In genomic region chr12:45162011-45162410, GRCm38 (mm10) we compare ENCODE assay signal across 10 mouse cellular contexts.
DNase-seq lines count a peak whose midpoint lies in the region; ATAC-seq lines count a peak whose summit lies in the region.
"Had no signal": no experiment of that assay in that cellular context is flagged by ENCODE, and none has a peak within 500 bp of the region (broad histone marks: within the 10 kb centered on the region; RNA-seq: fewer than 3 reads in every experiment).

No protein-coding gene starts in this region.

- peak; percentile 39 for DNase-seq in embryonic facial prominence, embryonic 11.5 days (ENCODE audit: low spot score)
- no peak for DNase-seq in embryonic facial prominence, embryonic 10.5 days (ENCODE audit: low spot score)
- no peak for DNase-seq in neural tube, embryonic 11.5 days (ENCODE audit: low spot score)
- DNase-seq in neural tube, embryonic 10.5 days (ENCODE audit: extremely low spot score, low spot score): no peak
- peak; percentile 45 for DNase-seq in kidney, adult 9 months
- DNase-seq in testis, postnatal 14 days (ENCODE audit: low spot score): no peak
- DNase-seq in thymus, postnatal 36 days: no peak

- H3K4me1 ChIP-seq in embryonic facial prominence, embryonic 11.5 days (ENCODE audit: control insufficient read depth, insufficient read depth, low read length): no peaks in the 10 kb centered on the region
- H3K4me1 ChIP-seq in embryonic facial prominence, embryonic 10.5 days: no peaks in the 10 kb centered on the region
- no peaks in the 10 kb centered on the region for H3K4me1 ChIP-seq in neural tube, embryonic 11.5 days (ENCODE audit: control insufficient read depth, insufficient read depth, low read length)
- H3K4me1 ChIP-seq: liver, embryonic 15.5 days had no signal

- 0 out of 2 replicates have a peak, but pooled peaks have one; percentile 70 for ATAC-seq in embryonic facial prominence, embryonic 11.5 days (replicated peaks; ENCODE audit: insufficient number of reproducible peaks, low FRiP score, low TSS enrichment, low read depth)
- 0 out of 2 replicates have a peak, but pooled peaks have one; percentile 50 for ATAC-seq in neural tube, embryonic 11.5 days (ENCODE audit: insufficient read depth, low FRiP score, low TSS enrichment)
- ATAC-seq in megakaryocyte-erythroid progenitor cell, adult 5-6 weeks (replicated peaks; ENCODE audit: low FRiP score, low TSS enrichment, poor library complexity, severe bottlenecking): peak; percentile 61; the same call in 1 of the 2 replicates

- WGBS in embryonic facial prominence, embryonic 11.5 days: 68% methylated on average over 4 of the region's 4 CpGs
- 70% methylated on average over 4 of the region's 4 CpGs for WGBS in embryonic facial prominence, embryonic 10.5 days
- 74% methylated on average over 4 of the region's 4 CpGs for WGBS in neural tube, embryonic 11.5 days

- H3K4me2 ChIP-seq in embryonic facial prominence, embryonic 11.5 days (ENCODE audit: low read depth, low read length): no peak overlapping the region
- H3K4me2 ChIP-seq in neural tube, embryonic 11.5 days (ENCODE audit: low read depth): no peak overlapping the region
- H3K4me2 ChIP-seq: liver, embryonic 15.5 days had no signal

- H3K36me3 ChIP-seq in embryonic facial prominence, embryonic 11.5 days (replicated peaks; ENCODE audit: control insufficient read depth, insufficient read depth, low read depth, low read length): no peaks in the 10 kb centered on the region
- no peaks in the 10 kb centered on the region for H3K36me3 ChIP-seq in embryonic facial prominence, embryonic 10.5 days (replicated peaks)
- H3K36me3 ChIP-seq in neural tube, embryonic 11.5 days (ENCODE audit: control insufficient read depth, insufficient read depth, low read length): no peaks in the 10 kb centered on the region
- H3K36me3 ChIP-seq: G1E; liver, embryonic 15.5 days had no signal

- H3K27ac ChIP-seq in embryonic facial prominence, embryonic 11.5 days (replicated peaks; ENCODE audit: low read depth, low read length): no peak overlapping the region
- no peak overlapping the region for H3K27ac ChIP-seq in embryonic facial prominence, embryonic 10.5 days (replicated peaks)
- no peak overlapping the region for H3K27ac ChIP-seq in neural tube, embryonic 11.5 days (ENCODE audit: low read depth, low read length)
- H3K27ac ChIP-seq: liver, embryonic 15.5 days had no signal

- H3K4me3 ChIP-seq in embryonic facial prominence, embryonic 11.5 days (ENCODE audit: low read depth, low read length): no peak overlapping the region
- no peak overlapping the region for H3K4me3 ChIP-seq in embryonic facial prominence, embryonic 10.5 days
- no peak overlapping the region for H3K4me3 ChIP-seq in neural tube, embryonic 11.5 days (ENCODE audit: low read depth, low read length)
- H3K4me3 ChIP-seq: liver, embryonic 15.5 days had no signal

- no peaks in the 10 kb centered on the region for H3K27me3 ChIP-seq in embryonic facial prominence, embryonic 11.5 days (ENCODE audit: control insufficient read depth, insufficient read depth, low read length)
- H3K27me3 ChIP-seq in embryonic facial prominence, embryonic 10.5 days (replicated peaks; ENCODE audit: low read depth, poor library complexity, severe bottlenecking): no peaks in the 10 kb centered on the region
- no peaks in the 10 kb centered on the region for H3K27me3 ChIP-seq in neural tube, embryonic 11.5 days (ENCODE audit: control insufficient read depth, insufficient read depth, low read length)
- H3K27me3 ChIP-seq: liver, embryonic 15.5 days had no signal

- H3K9me3 ChIP-seq in embryonic facial prominence, embryonic 11.5 days (replicated peaks; ENCODE audit: control insufficient read depth, low read length): no peaks in the 10 kb centered on the region
- no peaks in the 10 kb centered on the region for H3K9me3 ChIP-seq in embryonic facial prominence, embryonic 10.5 days
- H3K9me3 ChIP-seq in neural tube, embryonic 11.5 days (ENCODE audit: control insufficient read depth, low read length): no peaks in the 10 kb centered on the region
- H3K9me3 ChIP-seq: liver, embryonic 15.5 days had no signal

- H3K9ac ChIP-seq in embryonic facial prominence, embryonic 11.5 days (replicated peaks; ENCODE audit: low read length): no peak overlapping the region
- no peak overlapping the region for H3K9ac ChIP-seq in neural tube, embryonic 11.5 days (ENCODE audit: low read length)
- H3K9ac ChIP-seq: liver, embryonic 15.5 days had no signal

Comparison
In these comparisons a context has a peak if more than half of its experiments do, and no peak if none do; other contexts are left out.
1. DNase-seq: peak in embryonic facial prominence, embryonic 11.5 days (single experiment) and kidney, adult 9 months (single experiment); none in embryonic facial prominence, embryonic 10.5 days (single experiment), neural tube, embryonic 11.5 days (single experiment), neural tube, embryonic 10.5 days (single experiment), testis, postnatal 14 days (single experiment) and thymus, postnatal 36 days (0 of 2).
2. Peak in every context shown above with its lines, with median percentiles within 50 percentile points of each other: ATAC-seq.